Mouse (Mus musculus) heart, embryonic 15.5 days (tissue): ENCODE measurements around the gene Sult2b1. TPM values are rescaled to one million over a fixed set of nuclear protein-coding genes. Genes with fewer than 3 reads are reported as not detected.

Experiments
- ATAC-seq: fragments of 200-750 bp; cut with Nextera tagmentation; replicated peaks from 2 replicates; pipeline ENCODE4 v1.8.0; 2017; ENCODE audit warnings: low read depth, moderate TSS enrichment; ENCODE audit not compliant: insufficient number of reproducible peaks, insufficient read depth, low FRiP score
- H3K27ac ChIP-seq: fragments of 300-500 bp; sonication (generic); 2 replicates; pipeline ENCODE4 v1.5.1; 2015; ENCODE audit warnings: mild to moderate bottlenecking, inconsistent platforms
- H3K27me3 ChIP-seq: fragments of 300-500 bp; sonication (generic); 2 replicates; pipeline ENCODE4 v1.6.1; 2015; ENCODE audit warnings: inconsistent platforms
- H3K36me3 ChIP-seq: fragments of 300-500 bp; sonication (generic); 2 replicates; pipeline ENCODE4 v1.6.1; 2015; ENCODE audit warnings: mild to moderate bottlenecking, inconsistent platforms
- H3K4me1 ChIP-seq: fragments of 300-500 bp; sonication (generic); replicated peaks from 2 replicates; pipeline ENCODE4 v1.6.1; 2015; ENCODE audit warnings: inconsistent platforms
- H3K4me2 ChIP-seq: fragments of 300-500 bp; sonication (generic); 2 replicates; pipeline ENCODE4 v1.6.1; 2015; ENCODE audit warnings: inconsistent platforms, mild to moderate bottlenecking, moderate library complexity
- H3K4me3 ChIP-seq: fragments of 300-500 bp; sonication (generic); 2 replicates; pipeline ENCODE4 v1.5.1; 2015; ENCODE audit warnings: mild to moderate bottlenecking, inconsistent platforms
- H3K9ac ChIP-seq: fragments of 300-500 bp; sonication (generic); 2 replicates; pipeline ENCODE4 v1.6.1; 2015; ENCODE audit warnings: mild to moderate bottlenecking, inconsistent platforms
- H3K9me3 ChIP-seq: fragments of 300-500 bp; sonication (generic); replicated peaks from 2 replicates; pipeline ENCODE4 v1.6.1; 2016; ENCODE audit warnings: inconsistent platforms
- WGBS: fragments of 180-500 bp; shearing (Covaris S2); methylation state at CpG from one replicate; pipeline ENCODE4 v1.1.7; 2015; ENCODE audit warnings: mixed read lengths; 5-methylcytosine and 5-hydroxymethylcytosine counted together
- polyA plus RNA-seq: library from polyadenylated mRNA; unstranded; fragments of >200 nt; fragmentation: Nextera tagmentation; extraction: Ambion mirVana; gene quantifications from 2 replicates; pipeline ENCODE4 v1.2.1, GENCODE M21; 2015

The Sult2b1 gene
- polyA plus RNA-seq, 1 experiment from 2014 or later, result 0.21 TPM

- 89% methylated on average over 11 of the region's 11 CpGs for WGBS
- ATAC-seq, result no peak
Observed at GRCm38 (mm10) chr7:45702316-45702715, 82.2 kb downstream of the Sult2b1 start.

GRCm38 (mm10) chr7:45701607-45702006 lies 82.9 kb downstream of the Sult2b1 start:
- Histone ChIP-seq H3K36me3 (no peaks in the 10 kb centered on the region), H3K4me1 (peaks cover 47% of the 10 kb centered on the region), H3K9me3 (no peaks in the 10 kb centered on the region), H3K4me3 (no peak overlapping the region), H3K27ac (no peak overlapping the region), H3K27me3 (peaks cover 31% of the 10 kb centered on the region), H3K9ac (no peak overlapping the region), H3K4me2 (peak overlapping the region; percentile 83; the same call in 1 of the 2 replicates)
- ATAC-seq, result no peak
- WGBS, result 84% methylated on average over 11 of the region's 11 CpGs

More at GRCm38 (mm10) chr7:45702316-45702715, 82.2 kb downstream of the Sult2b1 start:
- H3K9ac ChIP-seq, result no peak overlapping the region
- H3K4me1 ChIP-seq, result peaks cover 53% of the 10 kb centered on the region
- H3K4me2 ChIP-seq, result no peak overlapping the region
- H3K27ac ChIP-seq, result no peak overlapping the region
- H3K27me3 ChIP-seq, result peaks cover 31% of the 10 kb centered on the region
- H3K9me3 ChIP-seq, result no peaks in the 10 kb centered on the region
- no peak overlapping the region for H3K4me3 ChIP-seq
- no peaks in the 10 kb centered on the region for H3K36me3 ChIP-seq

DNA sequence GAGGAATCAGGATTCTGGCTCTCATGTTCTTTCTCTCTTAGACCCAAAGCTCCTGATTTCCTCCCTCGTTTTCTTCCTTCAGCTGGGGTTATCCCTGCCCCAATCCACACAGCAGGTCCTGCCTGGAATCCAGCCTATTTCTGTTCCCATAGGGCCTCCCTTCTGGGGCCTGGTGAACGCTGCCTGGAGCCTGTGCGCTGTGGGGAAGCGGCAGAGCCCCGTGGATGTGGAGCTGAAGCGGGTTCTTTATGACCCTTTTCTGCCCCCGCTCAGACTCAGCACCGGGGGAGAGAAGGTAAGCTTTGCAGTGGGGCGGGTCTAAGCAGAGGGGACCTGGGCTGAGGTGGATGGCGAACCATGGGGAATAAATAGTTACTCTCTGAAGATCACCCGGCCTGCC lies 83.4 kb downstream of the Sult2b1 start:
- Histone ChIP-seq H3K4me1 (peaks cover 42% of the 10 kb centered on the region), H3K27me3 (peaks cover 31% of the 10 kb centered on the region), H3K27ac (peak overlapping the region; percentile 67), H3K4me3 (peak overlapping the region; percentile 48), H3K4me2 (peak overlapping the region; percentile 83), H3K9me3 (no peaks in the 10 kb centered on the region), H3K36me3 (no peaks in the 10 kb centered on the region), H3K9ac (peak overlapping the region; percentile 45)
- WGBS, result 32% methylated on average over 11 of the region's 11 CpGs
- ATAC-seq, result no peak

DNA sequence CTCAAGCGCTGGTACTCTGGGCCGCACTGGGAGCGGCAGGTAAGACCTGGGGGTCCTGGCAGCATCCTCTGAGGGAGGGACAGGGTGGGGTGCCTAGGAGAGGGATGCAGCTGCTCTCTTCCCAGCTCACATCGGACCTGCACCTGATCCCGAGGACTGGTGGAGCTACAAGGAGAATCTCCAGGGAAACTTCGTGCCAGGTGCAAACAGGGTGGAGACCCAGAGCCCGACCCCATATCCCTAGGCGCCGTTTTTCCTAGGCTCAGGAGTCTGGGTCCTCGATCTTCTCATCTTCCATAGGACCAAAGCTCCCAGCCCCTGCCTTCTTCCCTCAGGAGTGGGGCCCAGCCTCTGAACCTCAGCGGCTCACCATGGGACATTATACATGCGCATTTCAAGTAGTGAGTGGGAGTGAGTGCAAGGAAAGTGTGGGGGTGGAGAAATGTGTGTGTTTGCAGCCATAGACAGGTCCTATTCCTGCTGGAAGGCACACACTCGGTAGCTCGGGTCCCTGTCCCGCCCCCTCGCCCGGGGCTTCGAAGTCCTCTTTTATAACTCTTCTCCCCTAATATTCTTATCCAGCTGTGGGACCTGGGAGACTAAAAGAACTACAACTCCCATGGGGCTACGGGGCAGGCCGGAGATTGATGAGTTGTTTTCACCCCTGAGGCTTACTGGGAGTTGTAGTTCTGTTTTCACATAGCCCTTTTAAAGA lies 84.0 kb downstream of the Sult2b1 start:
- H3K9ac ChIP-seq, result peak overlapping the region; percentile 57
- peaks cover 31% of the 10 kb centered on the region for H3K27me3 ChIP-seq
- WGBS, result 2% methylated on average over 20 of the region's 20 CpGs
- no peaks in the 10 kb centered on the region for H3K9me3 ChIP-seq
- peak overlapping the region; percentile 83 for H3K4me2 ChIP-seq
- peak overlapping the region; percentile 48 for H3K4me3 ChIP-seq
- no peak for ATAC-seq
- H3K36me3 ChIP-seq, result no peaks in the 10 kb centered on the region
- no peak overlapping the region for H3K27ac ChIP-seq
- peaks cover 36% of the 10 kb centered on the region for H3K4me1 ChIP-seq

GRCm38 (mm10) chr7:45699523-45700141 lies 84.8 kb downstream of the Sult2b1 start, which contains the start of gene Car11:
Car11 (plus strand) TSS chr7:45699843.
- peaks cover 33% of the 10 kb centered on the region for H3K4me1 ChIP-seq
- peak within 1 kb of the TSS; percentile 57 for H3K9ac ChIP-seq
- H3K36me3 ChIP-seq, result no peaks in the 10 kb centered on the region
- peak within 1 kb of the TSS; percentile 48 for H3K4me3 ChIP-seq
- 3% methylated on average over 36 of the region's 36 CpGs for WGBS
- no peaks in the 10 kb centered on the region for H3K9me3 ChIP-seq
- ATAC-seq, result no peak
- peaks cover 31% of the 10 kb centered on the region for H3K27me3 ChIP-seq
- H3K4me2 ChIP-seq, result peak within 1 kb of the TSS; percentile 83
- no peak within 1 kb of the TSS for H3K27ac ChIP-seq

DNA sequence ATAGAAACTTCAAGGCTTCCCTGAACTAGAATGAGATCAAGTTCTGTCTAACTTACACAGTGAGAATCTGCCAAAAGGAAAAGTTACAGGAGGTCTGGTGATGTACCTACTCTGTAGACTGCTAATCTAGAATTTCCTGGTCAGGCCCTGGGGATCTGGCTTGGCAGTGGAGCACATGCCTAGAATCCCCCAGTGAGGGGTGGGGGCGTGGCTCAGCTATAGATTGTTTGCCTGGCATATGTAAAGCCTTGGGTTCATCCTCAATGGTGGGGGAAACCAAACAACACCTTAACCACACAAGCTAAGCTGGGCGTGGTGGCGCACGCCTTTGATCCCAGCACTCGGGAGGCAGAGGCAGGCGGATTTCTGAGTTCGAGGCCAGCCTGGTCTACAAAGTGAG lies 86.6 kb downstream of the Sult2b1 start:
- Histone ChIP-seq H3K9ac (no peak overlapping the region), H3K27me3 (peaks cover 31% of the 10 kb centered on the region), H3K4me1 (peaks cover 21% of the 10 kb centered on the region), H3K36me3 (no peaks in the 10 kb centered on the region), H3K9me3 (no peaks in the 10 kb centered on the region), H3K4me2 (no peak overlapping the region), H3K27ac (no peak overlapping the region), H3K4me3 (no peak overlapping the region)
- 76% methylated on average over 7 of the region's 7 CpGs for WGBS
- ATAC-seq, result no peak

GRCm38 (mm10) chr7:45695098-45695497 lies 89.4 kb downstream of the Sult2b1 start:
- H3K27ac ChIP-seq, result no peak overlapping the region
- 36% methylated on average over 6 of the region's 6 CpGs for WGBS
- H3K4me2 ChIP-seq, result no peak overlapping the region
- ATAC-seq, result no peak
- H3K27me3 ChIP-seq, result peaks cover 22% of the 10 kb centered on the region
- H3K4me1 ChIP-seq, result peaks cover 12% of the 10 kb centered on the region
- H3K9me3 ChIP-seq, result no peaks in the 10 kb centered on the region
- no peaks in the 10 kb centered on the region for H3K36me3 ChIP-seq
- no peak overlapping the region for H3K4me3 ChIP-seq
- H3K9ac ChIP-seq, result no peak overlapping the region

DNA sequence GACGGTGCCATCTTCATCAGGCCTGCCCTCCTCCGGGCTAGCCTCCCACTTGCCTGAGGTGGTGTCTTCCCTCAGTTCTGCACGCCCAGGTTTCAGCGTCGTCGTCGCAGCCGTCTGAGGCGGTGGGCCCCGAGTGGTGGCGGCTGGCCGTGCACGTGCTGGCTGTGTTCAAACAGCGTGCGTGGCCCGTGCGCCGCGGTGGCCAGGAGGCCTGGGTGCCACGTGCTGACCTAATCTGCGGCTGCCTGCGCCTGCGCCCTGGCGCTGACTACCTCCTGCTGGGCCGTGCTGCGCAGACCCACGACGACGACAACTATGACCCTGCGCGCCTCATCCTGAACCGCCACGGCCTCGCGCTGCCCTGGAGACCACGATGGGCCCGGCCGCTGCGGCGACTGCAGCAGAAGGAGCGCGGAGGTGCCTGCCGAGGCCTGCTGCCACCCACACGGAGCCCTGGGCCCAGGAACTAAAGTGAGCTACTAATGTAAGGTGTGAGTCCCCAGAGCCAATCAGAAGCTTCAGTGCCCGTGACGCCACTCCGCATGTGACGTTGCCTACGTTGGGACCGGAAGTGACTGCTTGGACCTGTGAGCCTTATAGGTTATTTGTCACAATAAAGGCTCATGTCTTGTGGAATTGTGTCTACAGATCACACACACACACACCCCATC lies 90.4 kb downstream of the Sult2b1 start, which contains the start of gene Sec1:
Gene Sec1, minus strand, starts transcription at position 482 of the 671 bp plus-strand sequence.
- H3K4me2 ChIP-seq, result no peak within 1 kb of the TSS
- H3K9ac ChIP-seq, result no peak within 1 kb of the TSS
- WGBS, result 85% methylated on average over 50 of the region's 50 CpGs
- no peaks in the 10 kb centered on the region for H3K9me3 ChIP-seq
- ATAC-seq, result no peak
- H3K27me3 ChIP-seq, result peaks cover 11% of the 10 kb centered on the region
- H3K4me1 ChIP-seq, result peaks cover 14% of the 10 kb centered on the region
- no peak within 1 kb of the TSS for H3K4me3 ChIP-seq
- no peaks in the 10 kb centered on the region for H3K36me3 ChIP-seq
- H3K27ac ChIP-seq, result no peak within 1 kb of the TSS

GRCm38 (mm10) chr7:45692364-45692763 lies 92.1 kb downstream of the Sult2b1 start:
- peaks cover 17% of the 10 kb centered on the region for H3K4me1 ChIP-seq
- 63% methylated on average over 2 of the region's 2 CpGs for WGBS
- H3K9me3 ChIP-seq, result no peaks in the 10 kb centered on the region
- no peak overlapping the region for H3K9ac ChIP-seq
- no peak overlapping the region for H3K27ac ChIP-seq
- H3K4me3 ChIP-seq, result no peak overlapping the region
- no peak overlapping the region for H3K4me2 ChIP-seq
- H3K27me3 ChIP-seq, result no peaks in the 10 kb centered on the region; the same call in 1 of the 2 replicates
- ATAC-seq, result no peak
- H3K36me3 ChIP-seq, result no peaks in the 10 kb centered on the region

DNA sequence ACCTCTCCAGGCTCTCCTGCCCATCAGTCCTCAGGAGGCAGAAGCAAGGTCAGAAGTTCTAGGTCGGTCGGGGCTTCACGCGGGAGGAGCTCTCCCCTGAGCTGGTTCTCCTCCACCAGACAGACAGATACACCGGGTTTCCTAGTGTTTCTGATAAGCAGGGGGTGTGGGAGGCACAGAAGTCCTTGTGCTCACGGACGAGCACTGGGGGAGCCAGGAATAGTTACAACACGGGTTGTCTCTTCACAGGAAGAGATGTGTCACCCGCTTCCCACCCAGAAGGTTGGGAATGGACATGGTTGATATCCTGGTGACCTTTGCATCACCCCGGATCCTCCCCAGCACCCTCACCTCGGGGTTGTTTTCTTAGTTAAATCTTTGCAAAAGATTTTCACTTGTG lies 94.7 kb downstream of the Sult2b1 start:
- Histone ChIP-seq H3K4me2 (no peak overlapping the region), H3K9me3 (no peaks in the 10 kb centered on the region), H3K36me3 (no peaks in the 10 kb centered on the region), H3K4me3 (no peak overlapping the region), H3K27ac (peak overlapping the region; percentile 64), H3K4me1 (peaks cover 17% of the 10 kb centered on the region), H3K9ac (no peak overlapping the region), H3K27me3 (peaks cover 4% of the 10 kb centered on the region; the same call in 1 of the 2 replicates)
- ATAC-seq, result no peak
- WGBS, result 20% methylated on average over 11 of the region's 11 CpGs

DNA sequence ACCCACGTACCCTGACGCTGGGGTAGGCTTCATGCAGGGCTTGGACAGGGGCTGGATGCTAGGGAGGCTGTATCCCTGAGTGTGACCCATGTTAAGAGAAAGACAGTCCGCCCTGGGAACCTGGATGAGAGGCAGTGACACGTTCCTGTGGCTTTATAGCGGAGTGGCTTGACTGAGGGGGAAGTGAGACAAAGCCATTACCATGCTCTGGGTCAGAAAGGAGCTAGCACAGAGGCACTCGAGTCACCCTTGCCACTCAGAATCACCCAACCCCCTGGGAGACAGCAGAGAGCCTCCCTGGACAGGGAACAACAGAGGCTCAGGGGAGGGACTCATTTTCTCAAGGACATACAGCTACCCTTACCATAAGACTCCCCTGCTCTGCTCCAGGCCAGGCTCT lies 95.4 kb downstream of the Sult2b1 start:
- H3K4me3 ChIP-seq, result no peak overlapping the region
- no peak overlapping the region for H3K27ac ChIP-seq
- ATAC-seq, result no peak
- no peak overlapping the region; the same call in 1 of the 2 replicates for H3K9ac ChIP-seq
- H3K27me3 ChIP-seq, result peaks cover 6% of the 10 kb centered on the region; the same call in 1 of the 2 replicates
- H3K36me3 ChIP-seq, result no peaks in the 10 kb centered on the region
- 60% methylated on average over 6 of the region's 6 CpGs for WGBS
- H3K9me3 ChIP-seq, result no peaks in the 10 kb centered on the region
- peaks cover 17% of the 10 kb centered on the region for H3K4me1 ChIP-seq
- no peak overlapping the region for H3K4me2 ChIP-seq
